Mouse (Mus musculus): Measurements from ENCODE around the gene Cntn4.

DNA sequence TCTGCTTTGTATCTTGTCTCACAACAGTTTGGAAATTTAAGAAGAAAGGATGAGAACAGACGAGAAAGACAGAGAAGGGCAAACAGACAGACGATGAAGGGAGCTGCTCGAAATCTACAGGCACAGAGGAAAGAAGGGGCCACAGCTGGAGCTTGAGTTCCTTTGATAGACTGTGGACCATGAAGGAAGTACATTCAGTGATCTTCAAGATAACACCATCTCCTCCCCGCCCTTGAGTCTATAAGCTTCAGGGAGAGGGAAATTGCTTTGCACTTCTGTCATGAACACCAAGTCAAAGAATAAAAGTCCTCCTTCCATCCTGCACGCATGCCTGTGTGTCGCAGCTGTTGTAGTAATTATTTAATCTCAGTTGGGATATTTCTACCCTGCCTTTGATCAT lies 1048.6 kb downstream of the Cntn4 start:
- TF ChIP-seq GATA1 (IDR thresholded peaks at IDR 0.05; ENCODE audit: low read length) (no peak), TAL1 (IDR thresholded peaks at IDR 0.05; ENCODE audit: low read length) (no peak)
